Mouse (Mus musculus) inflammation-experienced regulatory T-cells, adult 16 weeks (primary cell): ENCODE data around the gene Glyr1. TPM values are rescaled to one million over a fixed set of nuclear protein-coding genes. Genes with fewer than 3 reads are reported as not detected.

Source experiments
- polyA plus RNA-seq: library from polyadenylated mRNA; unstranded; fragments of 100-300 nt; shearing (Covaris generic); gene quantifications from one replicate; pipeline ENCODE4 v1.2.1, GENCODE M21; 2017

The Glyr1 gene
- polyA plus RNA-seq: 188 TPM

DNA sequence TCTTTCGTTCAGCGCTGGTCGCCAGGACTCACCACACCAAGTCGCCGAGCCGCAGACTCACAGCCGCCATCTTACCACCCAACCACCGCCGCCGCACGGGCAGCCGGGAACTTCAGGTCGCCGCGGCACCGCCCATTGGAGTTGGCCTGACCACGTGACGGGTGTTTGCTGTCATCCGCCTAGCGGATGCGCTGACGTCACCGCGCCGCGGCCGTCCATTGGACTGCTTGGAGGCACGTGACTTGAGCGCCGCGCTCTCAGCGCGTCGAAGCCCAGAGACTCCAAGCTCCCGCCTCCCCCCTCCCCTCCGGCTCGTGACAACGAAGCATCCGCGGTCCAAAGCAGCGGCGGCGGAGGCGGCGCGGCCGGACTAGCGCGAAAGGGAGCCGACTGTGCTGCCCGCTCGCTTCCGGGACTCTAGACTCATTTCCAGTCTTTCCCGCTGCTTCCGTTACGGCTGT, at the start of gene Glyr1, which contains the start of gene Ubn1:
Gene Glyr1 (minus strand): TSS at position 90 of the 461 bp plus-strand sequence.
Gene Ubn1 (plus strand): TSS at position 284 of the 461 bp plus-strand sequence.

DNA sequence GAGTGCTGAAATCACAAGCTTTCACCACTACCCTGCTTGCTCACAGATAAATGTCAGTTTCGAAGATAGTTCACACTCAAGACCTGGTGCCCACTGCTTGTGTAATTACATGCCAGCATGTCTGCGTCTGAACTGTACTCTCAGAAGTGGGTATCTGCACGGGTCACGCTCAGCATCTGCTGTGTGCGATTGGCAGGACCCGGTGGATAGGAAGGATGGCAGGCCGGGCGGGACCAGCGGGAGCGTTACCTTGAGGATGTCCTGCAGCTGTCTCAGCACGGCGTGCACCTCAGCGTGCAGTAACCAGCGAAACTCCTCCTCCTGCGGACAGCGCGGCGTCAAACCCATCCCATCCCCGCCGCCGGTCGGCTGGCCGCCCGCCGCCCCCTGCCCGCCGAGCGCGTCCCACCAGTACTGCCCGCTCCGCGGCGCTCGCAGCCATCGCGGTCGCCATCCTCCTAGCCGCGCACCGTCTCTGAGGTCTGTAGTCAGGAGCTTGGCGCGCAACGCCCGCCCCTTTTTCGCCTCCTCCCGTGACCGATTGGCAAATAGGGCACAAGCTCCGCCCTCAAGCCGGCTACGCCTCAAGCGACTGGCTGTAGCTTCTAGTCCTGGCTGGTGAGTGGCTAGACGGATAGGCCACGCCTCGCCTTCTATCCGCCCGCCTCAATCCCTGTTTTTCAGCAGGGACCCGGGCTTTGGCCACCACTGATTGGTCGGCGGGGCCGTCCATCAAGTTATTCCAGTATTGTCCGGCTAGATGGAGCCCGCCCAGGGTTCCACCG, 36.4 kb downstream of the Glyr1 start, which contains the start of gene Rogdi:
Gene Rogdi (minus strand): TSS at position 500 of the 785 bp plus-strand sequence.

DNA sequence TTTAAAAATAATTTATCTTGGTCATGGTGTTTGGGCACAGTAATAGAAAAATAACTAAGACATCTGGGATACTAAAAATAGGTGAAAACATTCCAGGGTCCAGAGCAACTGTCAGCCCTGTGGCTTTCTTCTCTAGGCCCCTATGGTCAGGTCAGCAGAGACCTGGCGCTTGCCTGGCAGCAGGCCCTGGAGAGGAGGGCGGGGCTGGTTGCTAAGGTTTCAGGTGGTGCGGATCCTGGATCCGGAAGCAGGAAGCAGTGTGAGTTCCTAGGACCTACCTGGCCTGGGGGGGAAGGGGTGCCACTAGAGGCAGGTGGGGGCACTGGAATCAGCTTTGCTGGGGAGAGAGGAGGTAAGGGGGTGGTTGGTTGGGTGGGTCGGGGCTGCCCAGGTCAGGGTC, 42.6 kb downstream of the Glyr1 start, which contains the start of gene Smim22:
Gene Smim22 (plus strand): TSS at position 222 of the 400 bp plus-strand sequence.

DNA sequence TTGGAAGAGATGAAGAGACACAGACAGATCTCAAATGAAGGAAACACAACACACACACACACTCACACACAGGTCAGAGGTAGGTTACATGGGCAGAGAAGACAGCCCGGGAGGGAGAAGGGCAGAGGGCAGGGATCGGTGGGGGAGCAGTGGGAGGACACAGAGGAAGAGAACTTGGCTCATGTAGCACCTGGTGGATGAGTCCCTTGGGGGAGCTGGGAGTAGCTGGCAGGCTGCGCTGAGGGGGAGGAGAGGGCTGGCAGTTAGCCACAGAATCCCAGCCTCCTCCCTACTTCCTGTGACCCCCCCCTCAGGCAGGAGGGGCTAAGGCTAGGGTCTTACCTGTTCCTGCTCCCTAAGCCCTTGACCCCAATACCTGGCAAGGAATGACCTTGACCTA, 52.1 kb downstream of the Glyr1 start, which contains the start of gene Sept12:
Gene Sept12 (minus strand): TSS at position 300 of the 400 bp plus-strand sequence.

Other genes with a start within 250 kb of the Glyr1 start
- 0.35 TPM for gene 4930562C15Rik, start 214.4 kb downstream of the Glyr1 start, polyA plus RNA-seq
- gene Ubald1, start 169.5 kb downstream of the Glyr1 start, polyA plus RNA-seq: 53.9 TPM
- 80.7 TPM for gene Mgrn1, start 163.6 kb downstream of the Glyr1 start, polyA plus RNA-seq
- gene Nudt16l1, start 111.1 kb downstream of the Glyr1 start, polyA plus RNA-seq: 163 TPM
- 96.9 TPM for gene Anks3, start 85.7 kb downstream of the Glyr1 start, polyA plus RNA-seq
- not detected for gene Sept12, start 52.0 kb downstream of the Glyr1 start, polyA plus RNA-seq
- not detected for gene Smim22, start 42.6 kb downstream of the Glyr1 start, polyA plus RNA-seq
- 24.5 TPM for gene Rogdi, start 36.3 kb downstream of the Glyr1 start, polyA plus RNA-seq
- gene Ubn1, start 194 bp upstream of the Glyr1 start, polyA plus RNA-seq: 16.7 TPM
- gene Ppl, start 82.6 kb upstream of the Glyr1 start, polyA plus RNA-seq: not detected
- not detected for gene Sec14l5, start 97.2 kb upstream of the Glyr1 start, polyA plus RNA-seq
- gene Nagpa, start 154.1 kb upstream of the Glyr1 start, polyA plus RNA-seq: 18.8 TPM
- not detected for gene AU021092, start 172.4 kb upstream of the Glyr1 start, polyA plus RNA-seq
- gene Alg1, start 183.8 kb upstream of the Glyr1 start, polyA plus RNA-seq: 45.3 TPM
- gene Eef2kmt, start 206.1 kb upstream of the Glyr1 start, polyA plus RNA-seq: 51.8 TPM